Mouse (Mus musculus) spleen, adult 2 months (tissue): ENCODE results near the gene Dennd4b. TPM values are rescaled to one million over a fixed set of nuclear protein-coding genes. Genes with fewer than 3 reads are reported as not detected.

Experiments used
- DNase-seq, 2 experiments: peaks; one replicate each; pipeline versions ENCODE4 v3.0.0 to v3.0.0-alpha.2; 2012 to 2021; ENCODE audit warnings: low spot score in 2 of 2, low read depth in 1 of 2
- H3K27ac ChIP-seq: fragments of 200-500 bp; 2 replicates; pipeline ENCODE4 v1.5.1; 2012; ENCODE audit warnings: low read length, inconsistent platforms; ENCODE audit not compliant: insufficient read depth
- H3K27me3 ChIP-seq: fragments of 200-500 bp; 2 replicates; pipeline ENCODE4 v1.6.1; 2012; ENCODE audit warnings: mild to moderate bottlenecking, moderate library complexity, low read length, inconsistent platforms; ENCODE audit not compliant: control insufficient read depth, insufficient read depth
- H3K36me3 ChIP-seq: fragments of 200-500 bp; 2 replicates; pipeline ENCODE4 v1.6.1; 2012; ENCODE audit warnings: mild to moderate bottlenecking, low read length, inconsistent platforms; ENCODE audit not compliant: control insufficient read depth, insufficient read depth
- H3K4me1 ChIP-seq: fragments of 200-500 bp; 2 replicates; pipeline ENCODE4 v1.6.1; 2011; ENCODE audit warnings: inconsistent platforms; ENCODE audit not compliant: control insufficient read depth, insufficient read depth, insufficient read length
- H3K4me3 ChIP-seq: fragments of 200-500 bp; 2 replicates; pipeline ENCODE4 v1.5.1; 2011; ENCODE audit warnings: mild to moderate bottlenecking, inconsistent platforms; ENCODE audit not compliant: insufficient read depth, insufficient read length; ENCODE audit errors: extremely low read depth
- CTCF ChIP-seq: fragments of 200-500 bp; IDR thresholded peaks from 2 replicates; pipeline ENCODE4 v1.5.1; 2011; ENCODE audit warnings: mild to moderate bottlenecking, inconsistent platforms; ENCODE audit not compliant: insufficient read depth, insufficient read length, insufficient replicate concordance; ENCODE audit errors: extremely low read depth
- POLR2A ChIP-seq: fragments of 200-500 bp; IDR thresholded peaks from 2 replicates; pipeline ENCODE4 v1.6.1; 2011; ENCODE audit warnings: low read depth, low read length, inconsistent platforms
- WGBS: fragments of 180-500 bp; shearing (Covaris S2); methylation state at CpG from one replicate; pipeline ENCODE4 v1.1.7; 2018; 5-methylcytosine and 5-hydroxymethylcytosine counted together
- polyA plus RNA-seq: library from polyadenylated mRNA; depleted of rRNA; stranded (reverse); fragments of >200 nt; gene quantifications from 2 replicates; pipeline ENCODE4 v1.2.3, GENCODE M21; 2012

Dennd4b gene
- polyA plus RNA-seq, 1 experiment: 155 TPM

DNA sequence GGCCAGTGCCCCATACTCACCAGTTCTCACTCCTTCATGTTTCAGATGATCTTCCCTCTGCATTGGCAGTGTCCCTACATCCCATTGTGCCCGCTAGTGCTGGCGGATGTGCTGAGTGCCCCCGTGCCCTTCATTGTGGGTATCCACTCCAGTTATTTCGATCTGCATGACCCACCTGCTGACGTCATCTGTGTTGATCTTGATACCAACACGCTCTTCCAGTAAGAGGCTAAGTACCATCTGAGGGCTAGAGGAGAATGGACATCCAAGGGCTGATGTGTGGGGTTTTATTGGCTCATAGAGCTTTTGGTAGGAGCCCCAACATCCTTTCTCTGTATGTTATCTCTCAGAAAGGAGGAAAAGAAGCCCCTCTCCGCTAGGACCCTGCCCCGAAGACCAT is 5.8 kb downstream of the Dennd4b start:
- WGBS: 93% methylated on average over 8 of the region's 8 CpGs
- Histone ChIP-seq H3K4me3 (no peak overlapping the region), H3K27ac (no peak overlapping the region), H3K27me3 (no peaks in the 10 kb centered on the region), H3K4me1 (peaks cover 9% of the 10 kb centered on the region; the same call in 1 of the 2 replicates), H3K36me3 (peaks cover 64% of the 10 kb centered on the region)
- DNase-seq: no peak
- TF ChIP-seq CTCF (no peak), POLR2A (no peak)

DNA sequence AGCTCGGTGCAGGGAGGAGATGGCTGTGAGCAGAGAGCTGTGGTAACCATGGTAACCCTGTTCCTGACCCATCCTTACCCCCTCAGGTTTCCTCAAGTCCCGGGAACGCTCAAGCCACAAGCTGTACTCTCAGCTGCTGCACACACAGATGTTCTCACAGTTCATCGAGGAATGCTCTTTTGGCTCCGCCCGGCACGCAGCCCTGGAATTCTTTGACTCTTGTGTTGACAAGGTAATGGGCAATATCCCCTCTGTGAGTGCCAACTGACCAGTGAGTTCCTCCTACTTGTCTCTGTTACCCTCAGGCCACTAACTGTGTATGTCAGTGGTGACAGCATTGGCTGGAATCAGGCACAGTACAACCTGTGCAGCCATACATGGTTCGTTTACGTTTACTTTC is 7.2 kb downstream of the Dennd4b start:
- no peak for TF ChIP-seq POLR2A
- TF ChIP-seq CTCF: no peak
- no peak for DNase-seq
- H3K4me1 ChIP-seq: peaks cover 8% of the 10 kb centered on the region; the same call in 1 of the 2 replicates
- H3K36me3 ChIP-seq: peaks cover 76% of the 10 kb centered on the region
- no peaks in the 10 kb centered on the region for H3K27me3 ChIP-seq
- no peak overlapping the region for H3K4me3 ChIP-seq
- H3K27ac ChIP-seq: no peak overlapping the region
- WGBS: 92% methylated on average over 9 of the region's 9 CpGs

DNA sequence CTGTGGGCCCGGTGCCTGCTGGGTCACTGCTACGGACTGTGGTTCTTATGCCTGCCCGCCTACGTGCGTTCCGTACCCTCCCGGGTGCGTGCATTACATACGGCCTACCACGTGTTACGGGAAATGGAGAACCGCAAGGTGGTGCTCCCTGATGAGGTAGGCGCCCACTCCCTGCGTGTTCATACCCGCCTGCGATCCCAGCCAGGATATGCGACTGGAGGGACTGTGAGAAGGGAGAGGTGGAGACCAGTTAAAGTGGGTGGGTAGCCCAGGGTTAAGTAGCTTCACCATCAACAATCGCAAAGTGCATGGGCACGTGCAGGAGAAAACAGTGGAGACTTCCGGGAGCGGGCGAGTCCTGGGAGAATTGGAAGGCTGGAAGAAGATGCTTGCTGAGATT is 8.9 kb downstream of the Dennd4b start:
- H3K36me3 ChIP-seq: peaks cover 82% of the 10 kb centered on the region
- H3K27me3 ChIP-seq: no peaks in the 10 kb centered on the region
- WGBS: 98% methylated on average over 22 of the region's 22 CpGs
- no peak for DNase-seq
- H3K4me3 ChIP-seq: no peak overlapping the region
- H3K27ac ChIP-seq: no peak overlapping the region
- no peaks in the 10 kb centered on the region for H3K4me1 ChIP-seq
- TF ChIP-seq POLR2A: no peak
- TF ChIP-seq CTCF: no peak

DNA sequence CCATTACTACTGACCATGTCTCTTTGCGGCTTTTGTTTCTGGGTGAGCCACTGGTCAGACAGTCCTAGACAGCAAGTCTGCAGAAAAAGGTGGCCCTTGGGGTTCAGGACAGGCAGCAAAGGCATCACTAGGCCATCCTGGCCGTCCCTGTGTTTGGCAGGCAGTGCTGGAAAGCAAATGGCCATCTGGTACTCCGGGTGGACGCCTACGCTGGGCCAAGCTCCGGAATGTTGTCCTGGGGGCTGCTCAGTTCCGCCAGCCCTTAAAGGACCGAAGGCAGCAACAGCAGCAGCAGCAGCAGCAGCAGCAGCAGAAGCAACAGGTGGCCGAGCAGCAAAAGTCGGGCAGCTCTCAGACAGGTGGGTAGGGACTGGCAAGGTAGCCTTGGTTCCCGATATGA is 10.3 kb downstream of the Dennd4b start:
- no peak for DNase-seq
- Histone ChIP-seq H3K4me3 (no peak overlapping the region), H3K27ac (no peak overlapping the region), H3K36me3 (peaks cover 81% of the 10 kb centered on the region), H3K4me1 (no peaks in the 10 kb centered on the region), H3K27me3 (no peaks in the 10 kb centered on the region)
- 95% methylated on average over 11 of the region's 11 CpGs for WGBS
- no peak for TF ChIP-seq POLR2A
- no peak for TF ChIP-seq CTCF

DNA sequence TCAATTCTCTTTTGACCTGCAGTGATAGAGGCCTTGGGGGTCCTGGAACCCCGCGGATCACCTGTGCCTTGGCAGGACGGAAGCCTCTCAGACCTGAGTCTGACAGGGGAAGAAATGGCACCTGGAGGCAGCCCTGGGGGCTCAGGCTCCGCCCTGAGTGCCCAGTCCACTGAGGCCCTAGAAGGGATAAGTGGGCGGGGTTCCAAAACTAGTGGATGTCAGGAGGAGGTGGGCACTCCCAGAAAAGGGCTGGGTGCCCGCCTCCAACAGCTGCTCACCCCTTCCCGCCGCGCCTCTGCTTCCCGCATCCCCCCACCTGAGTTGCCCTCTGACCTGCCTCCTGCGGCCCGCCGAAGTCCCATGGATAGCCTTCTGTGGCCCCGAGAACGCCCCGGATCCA is 11.9 kb downstream of the Dennd4b start:
- no peaks in the 10 kb centered on the region for H3K27me3 ChIP-seq
- 89% methylated on average over 16 of the region's 16 CpGs for WGBS
- no peak for DNase-seq
- H3K36me3 ChIP-seq: peaks cover 71% of the 10 kb centered on the region
- H3K27ac ChIP-seq: no peak overlapping the region
- H3K4me1 ChIP-seq: no peaks in the 10 kb centered on the region
- TF ChIP-seq POLR2A (no peak), CTCF (no peak)
- no peak overlapping the region for H3K4me3 ChIP-seq

DNA sequence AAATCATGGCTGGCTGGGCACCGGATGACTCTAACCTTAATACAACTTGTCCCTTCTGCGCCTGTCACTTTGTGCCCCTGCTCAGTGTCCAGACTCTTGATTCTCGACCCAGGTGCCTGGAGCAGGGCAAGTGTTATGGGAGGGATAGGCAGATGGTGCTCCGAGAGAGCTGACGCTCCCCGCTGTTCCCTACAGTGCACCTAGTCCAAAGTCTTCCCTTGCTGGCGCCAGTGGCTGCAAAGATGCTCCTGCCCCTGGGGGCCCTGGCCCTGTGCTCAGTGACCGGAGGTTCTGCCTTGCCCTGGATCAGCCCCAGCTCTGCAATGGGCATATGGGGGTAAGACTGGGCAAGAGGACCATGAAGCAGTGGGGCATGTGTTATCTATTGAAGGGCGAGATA is 12.8 kb downstream of the Dennd4b start:
- TF ChIP-seq CTCF (no peak), POLR2A (no peak)
- no peaks in the 10 kb centered on the region for H3K4me1 ChIP-seq
- H3K4me3 ChIP-seq: no peak overlapping the region
- H3K27ac ChIP-seq: no peak overlapping the region
- H3K36me3 ChIP-seq: peaks cover 62% of the 10 kb centered on the region
- DNase-seq: no peak
- no peaks in the 10 kb centered on the region for H3K27me3 ChIP-seq
- WGBS: 96% methylated on average over 9 of the region's 9 CpGs

DNA sequence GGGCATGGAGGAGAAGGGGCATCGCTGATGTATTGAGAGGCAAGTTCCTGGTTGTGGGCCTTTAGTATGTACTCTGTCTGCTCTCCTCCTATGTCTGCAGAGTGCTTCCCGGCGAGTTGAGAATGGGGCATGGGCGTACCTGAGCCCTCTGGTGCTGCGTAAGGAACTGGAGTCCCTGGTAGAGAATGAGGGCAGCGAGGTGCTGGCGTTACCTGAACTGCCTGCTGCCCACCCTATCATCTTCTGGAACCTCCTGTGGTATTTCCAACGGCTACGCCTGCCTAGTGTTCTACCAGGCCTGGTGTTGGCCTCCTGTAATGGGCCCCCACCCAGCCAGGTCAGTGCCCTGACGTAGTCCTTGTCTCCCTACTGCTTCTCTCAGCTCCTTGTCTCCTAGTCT is 13.2 kb downstream of the Dennd4b start:
- TF ChIP-seq CTCF: no peak
- TF ChIP-seq POLR2A: no peak
- H3K36me3 ChIP-seq: peaks cover 61% of the 10 kb centered on the region
- WGBS: 99% methylated on average over 10 of the region's 10 CpGs
- DNase-seq: no peak
- H3K4me1 ChIP-seq: no peaks in the 10 kb centered on the region
- no peaks in the 10 kb centered on the region for H3K27me3 ChIP-seq
- no peak overlapping the region for H3K27ac ChIP-seq
- H3K4me3 ChIP-seq: no peak overlapping the region
